Mouse (Mus musculus): ENCODE data around the gene Hus1b. TPM values are rescaled to one million over a fixed set of nuclear protein-coding genes. Genes with fewer than 3 reads are reported as not detected.

The Hus1b gene
- polyA plus RNA-seq, 1 experiment from 2014 or later = 0.14 TPM

DNA sequence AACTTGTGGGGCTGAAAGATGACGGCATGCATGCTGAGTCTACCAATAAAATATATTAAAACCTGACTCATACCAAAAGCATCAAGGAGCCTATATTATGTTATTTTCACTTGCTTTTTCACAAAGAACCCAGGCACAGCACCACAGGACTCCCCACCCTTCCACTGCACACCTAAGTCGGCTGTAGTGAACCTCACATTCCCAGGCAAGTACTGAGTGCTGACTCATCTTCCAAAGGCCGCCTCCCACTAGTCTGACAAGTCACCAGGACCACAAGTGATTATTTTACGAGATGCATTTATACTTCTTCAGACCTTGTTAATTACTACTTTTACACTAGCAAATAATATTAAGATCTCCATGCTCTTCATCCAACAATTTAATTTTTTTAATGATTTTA lies 15.9 kb downstream of the Hus1b start:
- Histone ChIP-seq H3K27ac (ENCODE audit: low read depth, low read length) (no peak overlapping the region), H3K9me3 (replicated peaks; ENCODE audit: control insufficient read depth, low read length) (no peaks in the 10 kb centered on the region), H3K27me3 (replicated peaks; ENCODE audit: control insufficient read depth, insufficient read depth, low read length) (no peaks in the 10 kb centered on the region), H3K9ac (ENCODE audit: low read length) (no peak overlapping the region), H3K4me3 (ENCODE audit: low read depth, low read length) (no peak overlapping the region), H3K4me1 (ENCODE audit: control insufficient read depth, insufficient read depth, low read length) (no peaks in the 10 kb centered on the region), H3K36me3 (ENCODE audit: control insufficient read depth, insufficient read depth, low read length) (0 out of 2 replicates have a peak, but pooled peaks cover 5% of the 10 kb centered on the region), H3K4me2 (ENCODE audit: low read length) (no peak overlapping the region)
- WGBS = 81% methylated on average over 4 of the region's 4 CpGs
- no peak for ATAC-seq
- no peak for DNase-seq (ENCODE audit: low spot score)

- no peak overlapping the region for H3K4me3 ChIP-seq (ENCODE audit: low read depth, low read length)
- H3K4me1 ChIP-seq (ENCODE audit: control insufficient read depth, insufficient read depth, low read length) = no peaks in the 10 kb centered on the region
- H3K36me3 ChIP-seq (ENCODE audit: control insufficient read depth, insufficient read depth, low read length) = peaks cover 12% of the 10 kb centered on the region
- no peaks in the 10 kb centered on the region for H3K9me3 ChIP-seq (replicated peaks; ENCODE audit: control insufficient read depth, low read length)
- ATAC-seq (no peak), DNase-seq (ENCODE audit: low spot score) (no peak)
- whole genome bisulfite sequencing = 88% methylated on average over 2 of the region's 2 CpGs
- H3K27me3 ChIP-seq (replicated peaks; ENCODE audit: control insufficient read depth, insufficient read depth, low read length) = no peaks in the 10 kb centered on the region
- no peak overlapping the region for H3K9ac ChIP-seq (ENCODE audit: low read length)
- H3K4me2 ChIP-seq (ENCODE audit: low read length) = no peak overlapping the region
- H3K27ac ChIP-seq (ENCODE audit: low read depth, low read length) = no peak overlapping the region
These were observed 18.4 kb downstream of the Hus1b start for GRCm38 (mm10) chr13:30929119-30929518.

DNA sequence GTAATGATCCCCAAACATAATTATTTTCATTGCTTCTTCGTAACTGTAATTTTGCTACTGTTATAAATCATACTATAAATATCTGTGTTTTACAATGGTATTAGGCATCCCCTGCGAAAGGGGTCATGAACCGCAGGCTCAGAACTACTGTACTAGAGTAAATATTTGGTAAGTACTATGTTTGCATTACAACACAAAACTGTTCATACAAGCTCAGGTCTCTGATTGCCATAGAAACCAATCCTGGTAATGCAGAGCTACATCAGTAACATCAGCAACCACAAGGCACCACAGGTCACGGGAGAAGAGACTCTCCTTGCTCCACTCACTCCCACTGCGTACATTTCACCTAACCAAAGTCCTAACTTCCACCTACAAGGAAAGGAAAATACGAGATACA lies 23.3 kb downstream of the Hus1b start:
- WGBS = 92% methylated on average over 6 of the region's 6 CpGs

GRCm38 (mm10) chr13:30921914-30922313 lies 25.6 kb downstream of the Hus1b start:
- Histone ChIP-seq H3K4me1 (ENCODE audit: control insufficient read depth, insufficient read depth, low read length) (no peaks in the 10 kb centered on the region), H3K9me3 (replicated peaks; ENCODE audit: control insufficient read depth, low read length) (no peaks in the 10 kb centered on the region), H3K4me3 (ENCODE audit: low read depth, low read length) (no peak overlapping the region), H3K4me2 (ENCODE audit: low read length) (no peak overlapping the region), H3K27ac (ENCODE audit: low read depth, low read length) (no peak overlapping the region), H3K9ac (ENCODE audit: low read length) (no peak overlapping the region), H3K36me3 (ENCODE audit: control insufficient read depth, insufficient read depth, low read length) (peaks cover 18% of the 10 kb centered on the region), H3K27me3 (replicated peaks; ENCODE audit: control insufficient read depth, insufficient read depth, low read length) (no peaks in the 10 kb centered on the region)
- DNase-seq (ENCODE audit: low spot score) = no peak
- ATAC-seq = no peak
- WGBS = 84% methylated on average over 4 of the region's 4 CpGs

More for the DNA sequence above, 23.3 kb downstream of the Hus1b start:
- DNase-seq (ENCODE audit: low spot score) (no peak), ATAC-seq (no peak)
- H3K9me3 ChIP-seq (replicated peaks; ENCODE audit: control insufficient read depth, low read length) = no peaks in the 10 kb centered on the region
- H3K27me3 ChIP-seq (replicated peaks; ENCODE audit: control insufficient read depth, insufficient read depth, low read length) = no peaks in the 10 kb centered on the region
- H3K4me2 ChIP-seq (ENCODE audit: low read length) = no peak overlapping the region
- H3K36me3 ChIP-seq (ENCODE audit: control insufficient read depth, insufficient read depth, low read length) = peaks cover 19% of the 10 kb centered on the region
- no peak overlapping the region for H3K4me3 ChIP-seq (ENCODE audit: low read depth, low read length)
- H3K27ac ChIP-seq (ENCODE audit: low read depth, low read length) = no peak overlapping the region
- no peaks in the 10 kb centered on the region for H3K4me1 ChIP-seq (ENCODE audit: control insufficient read depth, insufficient read depth, low read length)
- H3K9ac ChIP-seq (ENCODE audit: low read length) = no peak overlapping the region

- Histone ChIP-seq H3K9ac (ENCODE audit: low read length) (no peak overlapping the region), H3K27me3 (replicated peaks; ENCODE audit: control insufficient read depth, insufficient read depth, low read length) (no peaks in the 10 kb centered on the region), H3K27ac (ENCODE audit: low read depth, low read length) (no peak overlapping the region), H3K4me3 (ENCODE audit: low read depth, low read length) (no peak overlapping the region), H3K9me3 (replicated peaks; ENCODE audit: control insufficient read depth, low read length) (no peaks in the 10 kb centered on the region), H3K4me2 (ENCODE audit: low read length) (no peak overlapping the region), H3K36me3 (ENCODE audit: control insufficient read depth, insufficient read depth, low read length) (0 out of 2 replicates have a peak, but pooled peaks cover 3% of the 10 kb centered on the region), H3K4me1 (ENCODE audit: control insufficient read depth, insufficient read depth, low read length) (no peaks in the 10 kb centered on the region)
- DNase-seq (ENCODE audit: low spot score) = no peak
- ATAC-seq = no peak
These were observed 33.8 kb downstream of the Hus1b start for GRCm38 (mm10) chr13:30913757-30914156.

DNA sequence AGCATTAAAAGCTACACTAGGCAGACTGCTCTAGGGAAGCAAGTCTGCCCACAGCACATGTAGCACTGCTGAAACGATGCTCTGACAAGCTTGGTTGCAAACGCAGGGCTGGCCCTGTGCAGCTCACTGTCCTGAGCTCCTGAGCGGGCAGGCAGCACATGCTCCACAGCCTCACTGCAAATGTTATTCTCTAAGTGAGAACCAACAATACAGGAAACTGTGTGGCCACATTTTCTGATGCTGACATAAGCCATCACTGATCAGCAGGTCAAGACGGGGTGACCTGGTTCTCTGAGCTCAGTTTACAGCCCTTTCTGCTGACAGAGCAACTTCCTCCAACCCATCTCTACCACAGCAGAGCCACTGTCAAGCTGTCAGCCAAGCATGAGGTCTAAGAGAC lies 34.5 kb downstream of the Hus1b start:
- Histone ChIP-seq H3K4me3 (ENCODE audit: low read depth, low read length) (no peak overlapping the region), H3K36me3 (ENCODE audit: control insufficient read depth, insufficient read depth, low read length) (0 out of 2 replicates have a peak, but pooled peaks cover 3% of the 10 kb centered on the region), H3K4me1 (ENCODE audit: control insufficient read depth, insufficient read depth, low read length) (no peaks in the 10 kb centered on the region), H3K9ac (ENCODE audit: low read length) (no peak overlapping the region), H3K27ac (ENCODE audit: low read depth, low read length) (no peak overlapping the region), H3K9me3 (replicated peaks; ENCODE audit: control insufficient read depth, low read length) (no peaks in the 10 kb centered on the region), H3K4me2 (ENCODE audit: low read length) (no peak overlapping the region), H3K27me3 (replicated peaks; ENCODE audit: control insufficient read depth, insufficient read depth, low read length) (no peaks in the 10 kb centered on the region)
- ATAC-seq (no peak), DNase-seq (ENCODE audit: low spot score) (peak; percentile 4)
- 59% methylated on average over 4 of the region's 4 CpGs for WGBS

GRCm38 (mm10) chr13:30911931-30912625 lies 35.5 kb downstream of the Hus1b start:
- H3K4me2 ChIP-seq (ENCODE audit: low read length) = no peak overlapping the region
- no peak overlapping the region for H3K27ac ChIP-seq (ENCODE audit: low read depth, low read length)
- DNase-seq (ENCODE audit: low spot score) (no peak), ATAC-seq (no peak)
- no peak overlapping the region for H3K9ac ChIP-seq (ENCODE audit: low read length)
- 88% methylated on average over 5 of the region's 5 CpGs for WGBS
- H3K4me1 ChIP-seq (ENCODE audit: control insufficient read depth, insufficient read depth, low read length) = no peaks in the 10 kb centered on the region
- H3K27me3 ChIP-seq (replicated peaks; ENCODE audit: control insufficient read depth, insufficient read depth, low read length) = no peaks in the 10 kb centered on the region
- no peak overlapping the region for H3K4me3 ChIP-seq (ENCODE audit: low read depth, low read length)
- H3K9me3 ChIP-seq (replicated peaks; ENCODE audit: control insufficient read depth, low read length) = no peaks in the 10 kb centered on the region
- H3K36me3 ChIP-seq (ENCODE audit: control insufficient read depth, insufficient read depth, low read length) = 0 out of 2 replicates have a peak, but pooled peaks cover 3% of the 10 kb centered on the region

DNA sequence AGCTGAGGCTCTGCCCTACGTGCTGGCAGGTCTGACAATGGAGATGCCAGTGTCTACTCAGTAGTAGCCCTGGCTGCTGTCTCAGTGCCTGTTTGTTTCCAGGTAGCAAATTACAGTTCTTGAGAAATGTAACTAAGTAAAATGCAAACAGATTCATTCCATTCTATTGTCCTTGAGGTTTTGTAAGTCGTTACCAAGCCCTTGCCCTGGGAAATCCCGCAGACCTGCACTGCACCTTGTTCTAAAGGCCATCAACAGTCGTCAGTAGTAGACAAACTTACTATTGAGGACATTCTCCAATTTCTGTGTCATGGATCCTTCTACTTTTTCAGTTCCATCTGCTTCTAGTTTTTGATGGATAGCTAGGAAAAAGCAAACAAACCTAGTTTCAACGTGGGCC lies 36.7 kb downstream of the Hus1b start:
- ATAC-seq (no peak), DNase-seq (ENCODE audit: low spot score) (no peak)
- Histone ChIP-seq H3K4me2 (ENCODE audit: low read length) (no peak overlapping the region), H3K4me1 (ENCODE audit: control insufficient read depth, insufficient read depth, low read length) (no peaks in the 10 kb centered on the region), H3K9me3 (replicated peaks; ENCODE audit: control insufficient read depth, low read length) (no peaks in the 10 kb centered on the region), H3K4me3 (ENCODE audit: low read depth, low read length) (no peak overlapping the region), H3K27me3 (replicated peaks; ENCODE audit: control insufficient read depth, insufficient read depth, low read length) (no peaks in the 10 kb centered on the region), H3K36me3 (ENCODE audit: control insufficient read depth, insufficient read depth, low read length) (0 out of 2 replicates have a peak, but pooled peaks cover 3% of the 10 kb centered on the region), H3K27ac (ENCODE audit: low read depth, low read length) (no peak overlapping the region), H3K9ac (ENCODE audit: low read length) (no peak overlapping the region)
- 77% methylated on average over 5 of the region's 5 CpGs for WGBS

DNA sequence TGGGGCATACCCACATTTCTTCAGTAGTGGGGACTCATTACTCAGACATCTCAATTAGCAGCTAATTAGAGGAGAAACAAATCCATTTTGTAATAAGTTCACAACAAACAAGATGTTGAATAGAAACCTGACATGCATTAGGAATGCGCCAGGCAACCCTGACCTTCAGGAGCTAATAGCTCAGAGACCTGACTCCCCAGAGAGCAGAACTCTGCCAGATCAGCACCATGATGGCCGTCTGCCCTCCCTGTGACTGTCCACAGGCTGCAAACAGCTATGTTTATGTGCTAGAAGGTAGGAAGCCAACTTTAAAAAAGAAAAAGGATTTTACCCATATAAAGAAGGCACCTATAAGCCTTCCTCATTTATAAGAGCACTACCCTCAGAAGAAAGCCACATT lies 45.3 kb downstream of the Hus1b start:
- DNase-seq (ENCODE audit: low spot score) (no peak), ATAC-seq (no peak)
- Histone ChIP-seq H3K27ac (ENCODE audit: low read depth, low read length) (no peak overlapping the region), H3K4me1 (ENCODE audit: control insufficient read depth, insufficient read depth, low read length) (no peaks in the 10 kb centered on the region), H3K36me3 (ENCODE audit: control insufficient read depth, insufficient read depth, low read length) (peaks cover 24% of the 10 kb centered on the region), H3K4me2 (ENCODE audit: low read length) (no peak overlapping the region), H3K4me3 (ENCODE audit: low read depth, low read length) (no peak overlapping the region), H3K9ac (ENCODE audit: low read length) (no peak overlapping the region), H3K27me3 (replicated peaks; ENCODE audit: control insufficient read depth, insufficient read depth, low read length) (no peaks in the 10 kb centered on the region), H3K9me3 (replicated peaks; ENCODE audit: control insufficient read depth, low read length) (no peaks in the 10 kb centered on the region)
- WGBS = 32% methylated on average over 2 of the region's 2 CpGs

All from forebrain, embryonic 14.5 days (tissue).